Mouse (Mus musculus) neural tube, embryonic 15.5 days (tissue): ENCODE measurements around the gene Dynlt3. TPM values are rescaled to one million over a fixed set of nuclear protein-coding genes. Genes with fewer than 3 reads are reported as not detected.
"Not testable (repeated sequence)": the region's sequence is repeated elsewhere in the genome, so short reads cannot be mapped to it uniquely, and the experiment has no call there.

Experiments
- ATAC-seq: fragments of 200-750 bp; cut with Nextera tagmentation; 2 replicates; pipeline ENCODE4 v1.8.0; 2017; ENCODE audit warnings: mild to moderate bottlenecking, moderate TSS enrichment, moderate library complexity; ENCODE audit not compliant: low FRiP score
- H3K27ac ChIP-seq: fragments of 300-500 bp; sonication (generic); replicated peaks from 2 replicates; pipeline ENCODE4 v1.5.1; 2015; ENCODE audit warnings: mild to moderate bottlenecking, inconsistent platforms
- H3K27me3 ChIP-seq: fragments of 300-500 bp; sonication (generic); replicated peaks from 2 replicates; pipeline ENCODE4 v1.6.1; 2015; ENCODE audit warnings: inconsistent platforms
- H3K36me3 ChIP-seq: fragments of 300-500 bp; sonication (generic); 2 replicates; pipeline ENCODE4 v1.6.1; 2015; ENCODE audit warnings: inconsistent platforms
- H3K4me1 ChIP-seq: fragments of 300-500 bp; sonication (generic); 2 replicates; pipeline ENCODE4 v1.6.1; 2015; ENCODE audit warnings: inconsistent platforms
- H3K4me2 ChIP-seq: fragments of 300-500 bp; sonication (generic); 2 replicates; pipeline ENCODE4 v1.6.1; 2015; ENCODE audit warnings: inconsistent platforms, mild to moderate bottlenecking, moderate library complexity
- H3K4me3 ChIP-seq: fragments of 300-500 bp; sonication (generic); replicated peaks from 2 replicates; pipeline ENCODE4 v1.5.1; 2015; ENCODE audit warnings: mild to moderate bottlenecking, inconsistent platforms
- H3K9ac ChIP-seq: fragments of 300-500 bp; sonication (generic); replicated peaks from 2 replicates; pipeline ENCODE4 v1.6.1; 2015; ENCODE audit warnings: mild to moderate bottlenecking, inconsistent platforms
- H3K9me3 ChIP-seq: fragments of 300-500 bp; sonication (generic); replicated peaks from 2 replicates; pipeline ENCODE4 v1.6.1; 2016; ENCODE audit warnings: inconsistent platforms
- WGBS: fragments of 180-500 bp; shearing (Covaris S2); methylation state at CpG from one replicate; pipeline ENCODE4 v1.1.7; 2015; ENCODE audit warnings: mixed read lengths; 5-methylcytosine and 5-hydroxymethylcytosine counted together
- polyA plus RNA-seq: library from polyadenylated mRNA; unstranded; fragments of >200 nt; fragmentation: Nextera tagmentation; extraction: Ambion mirVana; gene quantifications from 2 replicates; pipeline ENCODE4 v1.2.1, GENCODE M21; 2015

Dynlt3 gene
- 51.9 and 57.8 TPM in 2 replicates for polyA plus RNA-seq

- H3K4me3 ChIP-seq: peak within 1 kb of the TSS; percentile 48
- H3K9me3 ChIP-seq: no peaks in the 10 kb centered on the region
- no peaks in the 10 kb centered on the region for H3K27me3 ChIP-seq
- H3K27ac ChIP-seq: peak within 1 kb of the TSS; percentile 79
- peak within 1 kb of the TSS; percentile 56 for H3K4me2 ChIP-seq
- WGBS: 11% methylated on average over 30 of the region's 30 CpGs
- no peaks in the 10 kb centered on the region for H3K36me3 ChIP-seq
- H3K9ac ChIP-seq: peak within 1 kb of the TSS; percentile 53
- ATAC-seq: peak; percentile 98
- H3K4me1 ChIP-seq: no peaks in the 10 kb centered on the region
Measured at GRCm38 (mm10) chrX:9662391-9663111, at the start of gene Dynlt3. Gene Dynlt3 (minus strand): TSS chrX:9663003.

- no peak overlapping the region for H3K4me2 ChIP-seq
- no peak overlapping the region for H3K4me3 ChIP-seq
- H3K36me3 ChIP-seq: no peaks in the 10 kb centered on the region
- H3K9ac ChIP-seq: no peak overlapping the region
- H3K9me3 ChIP-seq: no peaks in the 10 kb centered on the region
- H3K27ac ChIP-seq: no peak overlapping the region
- ATAC-seq: no peak
- WGBS: 88% methylated on average over 3 of the region's 3 CpGs
- no peaks in the 10 kb centered on the region for H3K27me3 ChIP-seq
- H3K4me1 ChIP-seq: no peaks in the 10 kb centered on the region
Measured at GRCm38 (mm10) chrX:9699815-9700214, 37.0 kb upstream of the Dynlt3 start.

- WGBS: 55% methylated on average over 6 of the region's 6 CpGs
- H3K27me3 ChIP-seq: no peaks in the 10 kb centered on the region
- no peaks in the 10 kb centered on the region for H3K4me1 ChIP-seq
- no peaks in the 10 kb centered on the region for H3K36me3 ChIP-seq
- ATAC-seq: no peak
- H3K4me2 ChIP-seq: no peak overlapping the region
- no peak overlapping the region for H3K9ac ChIP-seq
- H3K9me3 ChIP-seq: no peaks in the 10 kb centered on the region
- H3K4me3 ChIP-seq: no peak overlapping the region
- H3K27ac ChIP-seq: no peak overlapping the region
Measured at GRCm38 (mm10) chrX:9695997-9696396, 33.2 kb upstream of the Dynlt3 start.

GRCm38 (mm10) chrX:9672040-9672439, 9.2 kb upstream of the Dynlt3 start:
- Histone ChIP-seq H3K9ac (no peak overlapping the region), H3K27ac (no peak overlapping the region), H3K4me3 (no peak overlapping the region), H3K36me3 (no peaks in the 10 kb centered on the region), H3K4me2 (no peak overlapping the region), H3K9me3 (no peaks in the 10 kb centered on the region), H3K4me1 (no peaks in the 10 kb centered on the region), H3K27me3 (no peaks in the 10 kb centered on the region)
- ATAC-seq: no peak
- 77% methylated on average over 1 of the region's 1 CpGs for WGBS

GRCm38 (mm10) chrX:9671418-9671817, 8.6 kb upstream of the Dynlt3 start:
- WGBS: 84% methylated on average over 3 of the region's 3 CpGs
- no peak overlapping the region for H3K27ac ChIP-seq
- no peak for ATAC-seq

GRCm38 (mm10) chrX:9652806-9653205, 10.0 kb downstream of the Dynlt3 start:
- H3K36me3 ChIP-seq: no peaks in the 10 kb centered on the region
- WGBS: 76% methylated on average over 3 of the region's 3 CpGs
- H3K9ac ChIP-seq: no peak overlapping the region
- no peak for ATAC-seq
- no peaks in the 10 kb centered on the region for H3K27me3 ChIP-seq
- H3K27ac ChIP-seq: no peak overlapping the region
- H3K4me2 ChIP-seq: no peak overlapping the region
- H3K9me3 ChIP-seq: no peaks in the 10 kb centered on the region
- no peak overlapping the region for H3K4me3 ChIP-seq
- H3K4me1 ChIP-seq: no peaks in the 10 kb centered on the region

More at GRCm38 (mm10) chrX:9671418-9671817, 8.6 kb upstream of the Dynlt3 start:
- no peaks in the 10 kb centered on the region for H3K36me3 ChIP-seq
- no peaks in the 10 kb centered on the region for H3K4me1 ChIP-seq
- H3K27me3 ChIP-seq: no peaks in the 10 kb centered on the region
- no peak overlapping the region for H3K4me2 ChIP-seq
- H3K9ac ChIP-seq: no peak overlapping the region
- no peaks in the 10 kb centered on the region for H3K9me3 ChIP-seq
- no peak overlapping the region for H3K4me3 ChIP-seq

- H3K9me3 ChIP-seq, H3K4me2 ChIP-seq, ATAC-seq, H3K9ac ChIP-seq, H3K4me1 ChIP-seq, H3K27me3 ChIP-seq, H3K4me3 ChIP-seq, H3K27ac ChIP-seq, H3K36me3 ChIP-seq: not testable (repeated sequence)
- 80% methylated on average over 5 of the region's 5 CpGs for WGBS
Measured at GRCm38 (mm10) chrX:9640594-9640993, 22.2 kb downstream of the Dynlt3 start.

- ATAC-seq, H3K4me2 ChIP-seq, H3K36me3 ChIP-seq, H3K4me1 ChIP-seq, H3K9ac ChIP-seq, H3K4me3 ChIP-seq, H3K27ac ChIP-seq, H3K9me3 ChIP-seq, H3K27me3 ChIP-seq: not testable (repeated sequence)
- WGBS: 59% methylated on average over 2 of the region's 2 CpGs
Measured at GRCm38 (mm10) chrX:9640126-9640525, 22.7 kb downstream of the Dynlt3 start.

Other genes with a start within 250 kb of the Dynlt3 start
- gene Cybb, start 175.2 kb downstream of the Dynlt3 start, polyA plus RNA-seq: 0.86 and 1.8 TPM in 2 replicates
- gene H2al1o, start 90.6 kb downstream of the Dynlt3 start, polyA plus RNA-seq: not detected in 2 replicates
- gene Hypm, start 183.9 kb upstream of the Dynlt3 start, polyA plus RNA-seq: not detected in 2 replicates
- not detected in 2 replicates for gene H2al3, start 186.7 kb upstream of the Dynlt3 start, polyA plus RNA-seq
- 0.68 and 0.72 TPM in 2 replicates for gene Sytl5, start 222.6 kb upstream of the Dynlt3 start, polyA plus RNA-seq